Mouse (Mus musculus) G1E (cell line): ENCODE data around the gene Abcf2.

Experiments
- CTCF ChIP-seq: IDR thresholded peaks from 2 replicates; pipeline ENCODE4 v1.5.1; 2012; ENCODE audit warnings: low read depth, low read length, inconsistent platforms, mixed read lengths
- GATA1 ChIP-seq: IDR thresholded peaks from 2 replicates; pipeline ENCODE4 v1.6.1; 2012; ENCODE audit warnings: borderline replicate concordance, low read length, inconsistent platforms, mixed read lengths
- POLR2AphosphoS5 ChIP-seq: IDR thresholded peaks from 2 replicates; pipeline ENCODE4 v1.6.1; 2012; ENCODE audit warnings: low read depth, low read length, inconsistent platforms; ENCODE audit not compliant: insufficient replicate concordance
- TAL1 ChIP-seq: conservative IDR thresholded peaks from 2 replicates; pipeline ENCODE4 v1.6.1; 2012; ENCODE audit warnings: low read depth, low read length, inconsistent platforms, mixed read lengths

DNA sequence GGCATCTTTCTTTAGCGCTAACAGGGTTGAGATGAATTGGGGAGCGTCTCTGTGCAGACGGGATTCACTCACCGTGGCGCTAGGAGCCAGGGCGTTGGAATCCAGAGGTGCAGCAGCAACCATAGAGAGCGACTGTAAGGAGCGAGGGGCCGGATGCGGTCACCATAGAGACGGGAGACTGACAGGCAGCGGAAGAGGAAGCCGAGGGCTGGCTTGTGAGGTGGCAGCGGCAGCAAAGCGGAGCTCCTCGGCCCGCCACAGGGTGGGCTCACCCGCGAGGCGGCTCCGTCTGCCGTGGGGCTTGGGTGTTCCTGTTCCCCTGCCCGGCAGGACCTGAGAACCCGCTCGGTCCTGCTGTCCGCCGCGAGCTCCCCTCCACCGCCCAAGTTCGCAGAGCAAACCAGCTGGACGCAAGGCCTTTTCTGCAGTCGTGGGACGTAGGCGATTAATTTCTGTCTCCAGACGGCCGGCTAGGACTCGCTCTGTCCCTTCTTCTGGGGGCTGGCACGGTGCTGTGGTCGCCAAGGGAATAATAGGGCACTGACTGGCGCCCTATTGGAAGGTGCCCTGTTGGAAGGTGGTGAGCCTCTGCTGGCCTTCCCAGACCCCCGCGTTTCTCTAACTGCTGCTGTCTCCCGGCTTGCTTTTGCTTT is 9.4 kb upstream of the Abcf2 start, which contains the start of gene Chpf2:
- TF ChIP-seq CTCF (no peak), TAL1 (no peak), POLR2AphosphoS5 (no peak), GATA1 (no peak)
